ENCODE assay signal across 8 mouse cellular contexts in the genomic region with DNA sequence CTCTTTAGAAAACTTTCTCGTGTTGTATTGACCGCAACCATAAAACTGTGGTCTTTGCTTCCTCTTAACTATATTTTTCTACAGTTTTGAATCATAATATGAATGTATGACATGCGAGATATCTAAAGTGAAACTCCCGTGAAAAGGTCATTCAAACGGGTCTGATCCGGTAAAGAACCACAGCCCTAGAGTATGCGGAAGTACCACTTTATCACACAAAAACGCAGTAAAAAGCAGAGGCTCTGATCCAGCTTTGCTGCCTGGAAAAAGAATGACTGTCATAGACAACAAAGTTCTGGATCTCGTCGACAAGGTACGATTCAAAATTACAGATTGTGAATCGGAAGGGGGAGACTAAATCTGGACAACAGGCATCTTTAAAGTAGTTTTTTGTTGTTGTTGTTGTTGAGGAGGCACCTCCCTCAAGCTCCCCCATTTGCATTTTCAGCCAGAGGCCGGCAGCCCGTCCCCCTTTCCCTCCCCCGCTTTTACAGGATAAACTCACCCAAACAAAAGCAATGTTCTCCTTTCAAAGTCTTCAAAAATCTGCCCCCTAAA. TPM values are rescaled to one million over a fixed set of nuclear protein-coding genes. Genes with fewer than 3 reads are reported as not detected.
A peak's percentile ranks its signal among the peaks of the same experiment; 100 is the strongest.
DNase-seq lines count a peak whose midpoint lies in the region; ATAC-seq lines count a peak whose summit lies in the region.

No protein-coding gene starts in this region.

- H3K36me3 ChIP-seq in forebrain, embryonic 12.5 days (replicated peaks) = no peaks in the 10 kb centered on the region
- H3K36me3 ChIP-seq in liver, embryonic 15.5 days (replicated peaks) = no peaks in the 10 kb centered on the region
- no peaks in the 10 kb centered on the region for H3K36me3 ChIP-seq in neural tube, embryonic 15.5 days

- intact Hi-C loops in left cerebral cortex, postnatal 25 days (cut with DNase I) = no loop called here

- no peak overlapping the region for H3K27ac ChIP-seq in forebrain, embryonic 12.5 days
- peak overlapping the region; percentile 67 for H3K27ac ChIP-seq in liver, embryonic 15.5 days (replicated peaks)
- no peak overlapping the region for H3K27ac ChIP-seq in neural tube, embryonic 15.5 days (replicated peaks)

- H3K4me3 ChIP-seq in forebrain, embryonic 12.5 days (replicated peaks) = peak overlapping the region; percentile 14; the same call in 1 of the 2 replicates
- peak overlapping the region; percentile 61 for H3K4me3 ChIP-seq in liver, embryonic 15.5 days (replicated peaks)
- peak overlapping the region; percentile 32 for H3K4me3 ChIP-seq in neural tube, embryonic 15.5 days (replicated peaks)

- H3K27me3 ChIP-seq in forebrain, embryonic 12.5 days = no peaks in the 10 kb centered on the region
- no peaks in the 10 kb centered on the region for H3K27me3 ChIP-seq in liver, embryonic 15.5 days
- no peaks in the 10 kb centered on the region for H3K27me3 ChIP-seq in neural tube, embryonic 15.5 days (replicated peaks)

- peak overlapping the region; percentile 38 for H3K4me2 ChIP-seq in forebrain, embryonic 12.5 days
- H3K4me2 ChIP-seq in liver, embryonic 15.5 days = peak overlapping the region; percentile 62
- peak overlapping the region; percentile 41 for H3K4me2 ChIP-seq in neural tube, embryonic 15.5 days

- WGBS in forebrain, embryonic 12.5 days = 15% methylated on average over 15 of the region's 15 CpGs
- WGBS in liver, embryonic 15.5 days (ENCODE audit: insufficient replicate concordance) = 2% methylated on average over 15 of the region's 15 CpGs
- WGBS in neural tube, embryonic 15.5 days = 16% methylated on average over 15 of the region's 15 CpGs

- ATAC-seq in forebrain, embryonic 12.5 days (ENCODE audit: low FRiP score) = peak; percentile 39; the same call in 1 of the 2 replicates
- ATAC-seq in liver, embryonic 15.5 days (ENCODE audit: insufficient read depth) = peak; percentile 75
- ATAC-seq in neural tube, embryonic 15.5 days (ENCODE audit: low FRiP score) = no peak

- no peaks in the 10 kb centered on the region for H3K4me1 ChIP-seq in forebrain, embryonic 12.5 days
- no peaks in the 10 kb centered on the region; the same call in 1 of the 2 replicates for H3K4me1 ChIP-seq in liver, embryonic 15.5 days (replicated peaks)
- no peaks in the 10 kb centered on the region for H3K4me1 ChIP-seq in neural tube, embryonic 15.5 days

- no peaks in the 10 kb centered on the region for H3K9me3 ChIP-seq in forebrain, embryonic 12.5 days
- no peaks in the 10 kb centered on the region for H3K9me3 ChIP-seq in liver, embryonic 15.5 days (replicated peaks)
- H3K9me3 ChIP-seq in neural tube, embryonic 15.5 days (replicated peaks) = no peaks in the 10 kb centered on the region

- peak; percentile 5 for DNase-seq in ovary, postnatal 36 days (ENCODE audit: low spot score)
- no peak for DNase-seq in ovary, postnatal 10 days (ENCODE audit: low spot score)
- DNase-seq in induced T-regulatory cell, adult 2 months (ENCODE audit: low read depth) = peak; percentile 89
- DNase-seq in left cerebral cortex, postnatal 25 days (ENCODE audit: low spot score in 2 of 2) = no peak
- no peak for DNase-seq in urinary bladder, postnatal 25 days (ENCODE audit: low spot score)

- no peak overlapping the region for H3K9ac ChIP-seq in forebrain, embryonic 12.5 days
- H3K9ac ChIP-seq in liver, embryonic 15.5 days = peak overlapping the region; percentile 40; the same call in 1 of the 2 replicates
- H3K9ac ChIP-seq in neural tube, embryonic 15.5 days (replicated peaks) = no peak overlapping the region

RNA-seq across cellular contexts. Expression of a gene that starts 0.4 kb away (rescaled TPM):
- polyA plus RNA-seq in forebrain, embryonic 12.5 days (2016; fragmentation: Nextera tagmentation; extraction: Ambion mirVana) = 1.4 and 1.9 TPM in 2 replicates
- 3.1 and 3.4 TPM in 2 replicates for polyA plus RNA-seq in liver, embryonic 15.5 days (2015; fragmentation: Nextera tagmentation; extraction: Ambion mirVana)
- 2.2 and 4.9 TPM in 2 replicates for polyA plus RNA-seq in neural tube, embryonic 15.5 days (2015; fragmentation: Nextera tagmentation; extraction: Ambion mirVana)
- 1 to 10 TPM; 1.8 to 2.1 TPM for total RNA-seq in left cerebral cortex, postnatal 25 days (2021)

RNA-seq across cellular contexts. Expression of a gene that starts 14.4 kb away (rescaled TPM):
- not detected in 2 replicates for polyA plus RNA-seq in forebrain, embryonic 12.5 days (2016; fragmentation: Nextera tagmentation; extraction: Ambion mirVana)
- polyA plus RNA-seq in liver, embryonic 15.5 days (2015; fragmentation: Nextera tagmentation; extraction: Ambion mirVana) = 0.07 TPM in 1 of 2 replicates, not detected in the other
- not detected in 2 replicates for polyA plus RNA-seq in neural tube, embryonic 15.5 days (2015; fragmentation: Nextera tagmentation; extraction: Ambion mirVana)
- not detected for total RNA-seq in left cerebral cortex, postnatal 25 days (2021)

RNA-seq across cellular contexts. Expression of a gene that starts 27.0 kb away (rescaled TPM):
- 0.05 TPM in 1 of 2 replicates, not detected in the other for polyA plus RNA-seq in forebrain, embryonic 12.5 days (2016; fragmentation: Nextera tagmentation; extraction: Ambion mirVana)
- polyA plus RNA-seq in liver, embryonic 15.5 days (2015; fragmentation: Nextera tagmentation; extraction: Ambion mirVana) = 0.32 and 0.37 TPM in 2 replicates
- polyA plus RNA-seq in neural tube, embryonic 15.5 days (2015; fragmentation: Nextera tagmentation; extraction: Ambion mirVana) = 0.15 and 0.34 TPM in 2 replicates
- under 1 TPM; 0.30 to 0.41 TPM for total RNA-seq in left cerebral cortex, postnatal 25 days (2021)

RNA-seq across cellular contexts. Expression of a gene that starts 38.3 kb away (rescaled TPM):
- polyA plus RNA-seq in forebrain, embryonic 12.5 days (2016; fragmentation: Nextera tagmentation; extraction: Ambion mirVana) = 0.55 and 0.83 TPM in 2 replicates
- 1.1 and 1.2 TPM in 2 replicates for polyA plus RNA-seq in liver, embryonic 15.5 days (2015; fragmentation: Nextera tagmentation; extraction: Ambion mirVana)
- polyA plus RNA-seq in neural tube, embryonic 15.5 days (2015; fragmentation: Nextera tagmentation; extraction: Ambion mirVana) = 0.95 and 1.9 TPM in 2 replicates
- total RNA-seq in left cerebral cortex, postnatal 25 days (2021) = 1 to 10 TPM in 1 of 2 experiments, under 1 TPM in 1; 0.94 to 1.5 TPM

RNA-seq across cellular contexts. Expression of a gene that starts 54.8 kb away (rescaled TPM):
- polyA plus RNA-seq in forebrain, embryonic 12.5 days (2016; fragmentation: Nextera tagmentation; extraction: Ambion mirVana) = not detected in 2 replicates
- polyA plus RNA-seq in liver, embryonic 15.5 days (2015; fragmentation: Nextera tagmentation; extraction: Ambion mirVana) = 0.28 and 0.36 TPM in 2 replicates
- polyA plus RNA-seq in neural tube, embryonic 15.5 days (2015; fragmentation: Nextera tagmentation; extraction: Ambion mirVana) = not detected in 2 replicates
- total RNA-seq in left cerebral cortex, postnatal 25 days (2021) = not detected

Comparison
In these comparisons a context has a peak if more than half of its experiments do, and no peak if none do; other contexts are left out.
1. DNase-seq: peak in ovary, postnatal 36 days (single experiment) and induced T-regulatory cell, adult 2 months (single experiment); none in ovary, postnatal 10 days (single experiment), left cerebral cortex, postnatal 25 days (0 of 2) and urinary bladder, postnatal 25 days (single experiment).
2. Peak in every context shown above with its lines, with median percentiles within 50 percentile points of each other: H3K4me2 ChIP-seq and H3K4me3 ChIP-seq.